Mouse (Mus musculus): Measurements from ENCODE around the gene Gm11569. TPM values are rescaled to one million over a fixed set of nuclear protein-coding genes. Genes with fewer than 3 reads are reported as not detected.
"Not testable (repeated sequence)": the region's sequence is repeated elsewhere in the genome, so short reads cannot be mapped to it uniquely, and the experiment has no call there.

Gene Gm11569
- polyA plus RNA-seq, 1 experiment from 2014 or later = not detected

GRCm38 (mm10) chr11:99784900-99785299, 13.8 kb downstream of the Gm11569 start, which contains the start of gene Krtap4-9:
Gene Krtap4-9, plus strand, starts transcription at chr11:99785200.
- H3K9ac ChIP-seq (ENCODE audit: low read length); H3K4me1 ChIP-seq (ENCODE audit: control insufficient read depth in 2 of 2, insufficient read depth in 2 of 2, low read length in 2 of 2); H3K4me3 ChIP-seq (ENCODE audit: control insufficient read depth in 1 of 2, insufficient read depth in 1 of 2, low read depth in 1 of 2, low read length in 2 of 2); H3K36me3 ChIP-seq (ENCODE audit: control insufficient read depth, insufficient read depth, low read length); ATAC-seq (ENCODE audit: insufficient number of reproducible peaks, insufficient read depth, low FRiP score, low read depth); H3K27ac ChIP-seq (replicated peaks in 1 of 2; ENCODE audit: control insufficient read depth in 1 of 2, insufficient read depth in 1 of 2, low read depth in 2 of 2, low read length in 2 of 2); H3K27me3 ChIP-seq (ENCODE audit: control insufficient read depth, insufficient read depth, low read length); H3K4me2 ChIP-seq (ENCODE audit: low read length); H3K9me3 ChIP-seq (ENCODE audit: control insufficient read depth, low read length): not testable (repeated sequence)

GRCm38 (mm10) chr11:99780604-99781003, 18.1 kb downstream of the Gm11569 start, which contains the start of gene Krtap4-8:
Gene Krtap4-8, minus strand, starts transcription at chr11:99780704.
- no peak within 1 kb of the TSS for H3K27ac ChIP-seq (replicated peaks in 1 of 2; ENCODE audit: control insufficient read depth in 1 of 2, insufficient read depth in 1 of 2, low read depth in 2 of 2, low read length in 2 of 2)
- no peaks in the 10 kb centered on the region for H3K9me3 ChIP-seq (ENCODE audit: control insufficient read depth, low read length)
- no peaks in the 10 kb centered on the region for H3K27me3 ChIP-seq (ENCODE audit: control insufficient read depth, insufficient read depth, low read length)
- H3K4me1 ChIP-seq (ENCODE audit: control insufficient read depth in 2 of 2, insufficient read depth in 2 of 2, low read length in 2 of 2) = no peaks in the 10 kb centered on the region
- no peak within 1 kb of the TSS for H3K4me3 ChIP-seq (ENCODE audit: control insufficient read depth in 1 of 2, insufficient read depth in 1 of 2, low read depth in 1 of 2, low read length in 2 of 2)
- H3K36me3 ChIP-seq (ENCODE audit: control insufficient read depth, insufficient read depth, low read length) = no peaks in the 10 kb centered on the region
- H3K4me2 ChIP-seq (ENCODE audit: low read length) = no peak within 1 kb of the TSS
- no peak for ATAC-seq (ENCODE audit: insufficient number of reproducible peaks, insufficient read depth, low FRiP score, low read depth)
- H3K9ac ChIP-seq (ENCODE audit: low read length) = no peak within 1 kb of the TSS
- 87% methylated on average over 2 of the region's 2 CpGs for WGBS

- 71% methylated on average over 7 of the region's 7 CpGs for WGBS
- Histone ChIP-seq H3K9me3 (ENCODE audit: control insufficient read depth, low read length) (no peaks in the 10 kb centered on the region), H3K4me3 (ENCODE audit: control insufficient read depth in 1 of 2, insufficient read depth in 1 of 2, low read depth in 1 of 2, low read length in 2 of 2) (no peak overlapping the region), H3K27ac (replicated peaks in 1 of 2; ENCODE audit: control insufficient read depth in 1 of 2, insufficient read depth in 1 of 2, low read depth in 2 of 2, low read length in 2 of 2) (no peak overlapping the region), H3K27me3 (ENCODE audit: control insufficient read depth, insufficient read depth, low read length) (no peaks in the 10 kb centered on the region), H3K4me1 (ENCODE audit: control insufficient read depth in 2 of 2, insufficient read depth in 2 of 2, low read length in 2 of 2) (no peaks in the 10 kb centered on the region), H3K36me3 (ENCODE audit: control insufficient read depth, insufficient read depth, low read length) (no peaks in the 10 kb centered on the region), H3K4me2 (ENCODE audit: low read length) (no peak overlapping the region), H3K9ac (ENCODE audit: low read length) (no peak overlapping the region)
- no peak for ATAC-seq (ENCODE audit: insufficient number of reproducible peaks, insufficient read depth, low FRiP score, low read depth)
Observed at GRCm38 (mm10) chr11:99778401-99778800, 20.3 kb downstream of the Gm11569 start.

- H3K27me3 ChIP-seq (ENCODE audit: control insufficient read depth, insufficient read depth, low read length); ATAC-seq (ENCODE audit: insufficient number of reproducible peaks, insufficient read depth, low FRiP score, low read depth); H3K9me3 ChIP-seq (ENCODE audit: control insufficient read depth, low read length); H3K4me1 ChIP-seq (ENCODE audit: control insufficient read depth in 2 of 2, insufficient read depth in 2 of 2, low read length in 2 of 2); H3K36me3 ChIP-seq (ENCODE audit: control insufficient read depth, insufficient read depth, low read length); H3K4me3 ChIP-seq (ENCODE audit: control insufficient read depth in 1 of 2, insufficient read depth in 1 of 2, low read depth in 1 of 2, low read length in 2 of 2); H3K4me2 ChIP-seq (ENCODE audit: low read length); H3K27ac ChIP-seq (replicated peaks in 1 of 2; ENCODE audit: control insufficient read depth in 1 of 2, insufficient read depth in 1 of 2, low read depth in 2 of 2, low read length in 2 of 2); H3K9ac ChIP-seq (ENCODE audit: low read length): not testable (repeated sequence)
Observed at GRCm38 (mm10) chr11:99772813-99773212, 25.9 kb downstream of the Gm11569 start, which contains the start of gene Gm11595. Gene Gm11595, minus strand, starts transcription at chr11:99772913.

GRCm38 (mm10) chr11:99768410-99768809, 30.3 kb downstream of the Gm11569 start:
- Histone ChIP-seq H3K9ac (ENCODE audit: low read length) (no peak overlapping the region), H3K36me3 (ENCODE audit: control insufficient read depth, insufficient read depth, low read length) (no peaks in the 10 kb centered on the region), H3K27me3 (ENCODE audit: control insufficient read depth, insufficient read depth, low read length) (no peaks in the 10 kb centered on the region), H3K4me1 (ENCODE audit: control insufficient read depth in 2 of 2, insufficient read depth in 2 of 2, low read length in 2 of 2) (no peaks in the 10 kb centered on the region), H3K27ac (replicated peaks in 1 of 2; ENCODE audit: control insufficient read depth in 1 of 2, insufficient read depth in 1 of 2, low read depth in 2 of 2, low read length in 2 of 2) (no peak overlapping the region), H3K4me2 (ENCODE audit: low read length) (no peak overlapping the region), H3K9me3 (ENCODE audit: control insufficient read depth, low read length) (no peaks in the 10 kb centered on the region), H3K4me3 (ENCODE audit: control insufficient read depth in 1 of 2, insufficient read depth in 1 of 2, low read depth in 1 of 2, low read length in 2 of 2) (no peak overlapping the region)
- 70% methylated on average over 2 of the region's 2 CpGs for WGBS
- no peak for ATAC-seq (ENCODE audit: insufficient number of reproducible peaks, insufficient read depth, low FRiP score, low read depth)

- H3K4me1 ChIP-seq (ENCODE audit: control insufficient read depth in 2 of 2, insufficient read depth in 2 of 2, low read length in 2 of 2) = no peaks in the 10 kb centered on the region
- ATAC-seq (ENCODE audit: insufficient number of reproducible peaks, insufficient read depth, low FRiP score, low read depth) = no peak
- no peak overlapping the region for H3K4me3 ChIP-seq (ENCODE audit: control insufficient read depth in 1 of 2, insufficient read depth in 1 of 2, low read depth in 1 of 2, low read length in 2 of 2)
- H3K27me3 ChIP-seq (ENCODE audit: control insufficient read depth, insufficient read depth, low read length) = no peaks in the 10 kb centered on the region
- H3K9me3 ChIP-seq (ENCODE audit: control insufficient read depth, low read length) = no peaks in the 10 kb centered on the region
- no peak overlapping the region for H3K27ac ChIP-seq (replicated peaks in 1 of 2; ENCODE audit: control insufficient read depth in 1 of 2, insufficient read depth in 1 of 2, low read depth in 2 of 2, low read length in 2 of 2)
- WGBS = 89% methylated on average over 1 of the region's 1 CpGs
- H3K36me3 ChIP-seq (ENCODE audit: control insufficient read depth, insufficient read depth, low read length) = no peaks in the 10 kb centered on the region
- H3K9ac ChIP-seq (ENCODE audit: low read length) = no peak overlapping the region
- H3K4me2 ChIP-seq (ENCODE audit: low read length) = no peak overlapping the region
Observed at GRCm38 (mm10) chr11:99758877-99759276, 39.9 kb downstream of the Gm11569 start.

Other genes starting within 250 kb of the Gm11569 start
- gene Krtap3-3, start 248.1 kb downstream of the Gm11569 start, polyA plus RNA-seq (2014; fragmentation: Nextera tagmentation; extraction: Ambion mirVana) = not detected in 2 replicates
- not detected in 2 replicates for gene Krtap3-2, start 242.1 kb downstream of the Gm11569 start, polyA plus RNA-seq (2014; fragmentation: Nextera tagmentation; extraction: Ambion mirVana)
- gene Gm11939, start 239.5 kb downstream of the Gm11569 start, polyA plus RNA-seq (2014; fragmentation: Nextera tagmentation; extraction: Ambion mirVana) = not detected in 2 replicates
- gene Krtap3-1, start 232.3 kb downstream of the Gm11569 start, polyA plus RNA-seq (2014; fragmentation: Nextera tagmentation; extraction: Ambion mirVana) = not detected in 2 replicates
- gene Krtap1-5, start 217.9 kb downstream of the Gm11569 start, polyA plus RNA-seq (2014; fragmentation: Nextera tagmentation; extraction: Ambion mirVana) = not detected in 2 replicates
- gene Krtap1-4, start 215.3 kb downstream of the Gm11569 start, polyA plus RNA-seq (2014; fragmentation: Nextera tagmentation; extraction: Ambion mirVana) = not detected in 2 replicates
- not detected in 2 replicates for gene Krtap1-3, start 207.6 kb downstream of the Gm11569 start, polyA plus RNA-seq (2014; fragmentation: Nextera tagmentation; extraction: Ambion mirVana)
- gene Krtap9-3, start 200.8 kb downstream of the Gm11569 start, polyA plus RNA-seq (2014; fragmentation: Nextera tagmentation; extraction: Ambion mirVana) = not detected in 2 replicates
- gene Gm11938, start 195.6 kb downstream of the Gm11569 start, polyA plus RNA-seq (2014; fragmentation: Nextera tagmentation; extraction: Ambion mirVana) = not detected in 2 replicates
- gene Gm11937, start 188.7 kb downstream of the Gm11569 start, polyA plus RNA-seq (2014; fragmentation: Nextera tagmentation; extraction: Ambion mirVana) = not detected in 2 replicates
- gene Krtap2-4, start 184.1 kb downstream of the Gm11569 start, polyA plus RNA-seq (2014; fragmentation: Nextera tagmentation; extraction: Ambion mirVana) = not detected in 2 replicates
- not detected in 2 replicates for gene Gm11562, start 178.5 kb downstream of the Gm11569 start, polyA plus RNA-seq (2014; fragmentation: Nextera tagmentation; extraction: Ambion mirVana)
- not detected in 2 replicates for gene Krtap4-1, start 170.7 kb downstream of the Gm11569 start, polyA plus RNA-seq (2014; fragmentation: Nextera tagmentation; extraction: Ambion mirVana)
- not detected in 2 replicates for gene Krtap4-2, start 163.8 kb downstream of the Gm11569 start, polyA plus RNA-seq (2014; fragmentation: Nextera tagmentation; extraction: Ambion mirVana)
- not detected in 2 replicates for gene Krtap4-7, start 154.8 kb downstream of the Gm11569 start, polyA plus RNA-seq (2014; fragmentation: Nextera tagmentation; extraction: Ambion mirVana)
- not detected in 2 replicates for gene Gm11555, start 148.7 kb downstream of the Gm11569 start, polyA plus RNA-seq (2014; fragmentation: Nextera tagmentation; extraction: Ambion mirVana)
- not detected in 2 replicates for gene Gm11563, start 140.0 kb downstream of the Gm11569 start, polyA plus RNA-seq (2014; fragmentation: Nextera tagmentation; extraction: Ambion mirVana)
- not detected in 2 replicates for gene Krtap4-6, start 133.0 kb downstream of the Gm11569 start, polyA plus RNA-seq (2014; fragmentation: Nextera tagmentation; extraction: Ambion mirVana)
- not detected in 2 replicates for gene Gm14190, start 108.2 kb downstream of the Gm11569 start, polyA plus RNA-seq (2014; fragmentation: Nextera tagmentation; extraction: Ambion mirVana)
- gene Gm14180, start 64.6 kb downstream of the Gm11569 start, polyA plus RNA-seq (2014; fragmentation: Nextera tagmentation; extraction: Ambion mirVana) = not detected in 2 replicates
- not detected in 2 replicates for gene Gm11595, start 26.0 kb downstream of the Gm11569 start, polyA plus RNA-seq (2014; fragmentation: Nextera tagmentation; extraction: Ambion mirVana)
- not detected in 2 replicates for gene Krtap4-8, start 18.2 kb downstream of the Gm11569 start, polyA plus RNA-seq (2014; fragmentation: Nextera tagmentation; extraction: Ambion mirVana)
- not detected in 2 replicates for gene Krtap4-9, start 13.7 kb downstream of the Gm11569 start, polyA plus RNA-seq (2014; fragmentation: Nextera tagmentation; extraction: Ambion mirVana)
- not detected in 2 replicates for gene Gm11596, start 5.5 kb downstream of the Gm11569 start, polyA plus RNA-seq (2014; fragmentation: Nextera tagmentation; extraction: Ambion mirVana)
- not detected in 2 replicates for gene Gm11554, start 5.5 kb upstream of the Gm11569 start, polyA plus RNA-seq (2014; fragmentation: Nextera tagmentation; extraction: Ambion mirVana)
- gene Krtap4-13, start 11.0 kb upstream of the Gm11569 start, polyA plus RNA-seq (2014; fragmentation: Nextera tagmentation; extraction: Ambion mirVana) = not detected in 2 replicates
- not detected in 2 replicates for gene Gm11564, start 16.7 kb upstream of the Gm11569 start, polyA plus RNA-seq (2014; fragmentation: Nextera tagmentation; extraction: Ambion mirVana)
- gene 2300003K06Rik, start 39.1 kb upstream of the Gm11569 start, polyA plus RNA-seq (2014; fragmentation: Nextera tagmentation; extraction: Ambion mirVana) = not detected in 2 replicates
- gene Krtap4-16, start 52.7 kb upstream of the Gm11569 start, polyA plus RNA-seq (2014; fragmentation: Nextera tagmentation; extraction: Ambion mirVana) = not detected in 2 replicates
- not detected in 2 replicates for gene Gm11568, start 59.0 kb upstream of the Gm11569 start, polyA plus RNA-seq (2014; fragmentation: Nextera tagmentation; extraction: Ambion mirVana)
- gene Gm11559, start 65.5 kb upstream of the Gm11569 start, polyA plus RNA-seq (2014; fragmentation: Nextera tagmentation; extraction: Ambion mirVana) = not detected in 2 replicates
- not detected in 2 replicates for gene Krtap9-1, start 74.5 kb upstream of the Gm11569 start, polyA plus RNA-seq (2014; fragmentation: Nextera tagmentation; extraction: Ambion mirVana)
- not detected in 2 replicates for gene Gm11567, start 80.3 kb upstream of the Gm11569 start, polyA plus RNA-seq (2014; fragmentation: Nextera tagmentation; extraction: Ambion mirVana)
- gene Krtap31-1, start 109.0 kb upstream of the Gm11569 start, polyA plus RNA-seq (2014; fragmentation: Nextera tagmentation; extraction: Ambion mirVana) = not detected in 2 replicates
- not detected in 2 replicates for gene Gm11565, start 115.8 kb upstream of the Gm11569 start, polyA plus RNA-seq (2014; fragmentation: Nextera tagmentation; extraction: Ambion mirVana)
- not detected in 2 replicates for gene Krtap31-2, start 137.4 kb upstream of the Gm11569 start, polyA plus RNA-seq (2014; fragmentation: Nextera tagmentation; extraction: Ambion mirVana)
- not detected in 2 replicates for gene Krtap9-5, start 149.5 kb upstream of the Gm11569 start, polyA plus RNA-seq (2014; fragmentation: Nextera tagmentation; extraction: Ambion mirVana)
- not detected in 2 replicates for gene Krtap29-1, start 180.1 kb upstream of the Gm11569 start, polyA plus RNA-seq (2014; fragmentation: Nextera tagmentation; extraction: Ambion mirVana)
- gene Krtap16-1, start 187.7 kb upstream of the Gm11569 start, polyA plus RNA-seq (2014; fragmentation: Nextera tagmentation; extraction: Ambion mirVana) = not detected in 2 replicates
- not detected in 2 replicates for gene Krtap17-1, start 195.1 kb upstream of the Gm11569 start, polyA plus RNA-seq (2014; fragmentation: Nextera tagmentation; extraction: Ambion mirVana)
- gene Krt33a, start 217.3 kb upstream of the Gm11569 start, polyA plus RNA-seq (2014; fragmentation: Nextera tagmentation; extraction: Ambion mirVana) = not detected in 2 replicates
- gene Krt33b, start 230.9 kb upstream of the Gm11569 start, polyA plus RNA-seq (2014; fragmentation: Nextera tagmentation; extraction: Ambion mirVana) = not detected in 2 replicates
- gene Krt34, start 242.6 kb upstream of the Gm11569 start, polyA plus RNA-seq (2014; fragmentation: Nextera tagmentation; extraction: Ambion mirVana) = not detected in 2 replicates